Mouse (Mus musculus) lung, adult 2 months (tissue): ENCODE measurements at regions not wholly inside any gene's neighbourhood (a gene's known extent, or its start where the extent isn't known, plus 50 kb on each side); places are given as distances from the start of the nearest gene placed in this dataset.

ENCODE experiments used
- CTCF ChIP-seq: fragments of 200-500 bp; IDR thresholded peaks from 2 replicates; pipeline ENCODE4 v1.5.1; 2011; ENCODE audit warnings: mild to moderate bottlenecking, low read length, control low read depth; ENCODE audit not compliant: insufficient read depth
- POLR2A ChIP-seq: fragments of 200-500 bp; IDR thresholded peaks from 2 replicates; pipeline ENCODE4 v1.6.1; 2011; ENCODE audit warnings: low read depth, mild to moderate bottlenecking, control low read depth, low read length, borderline replicate concordance; ENCODE audit errors: extremely low read depth

DNA sequence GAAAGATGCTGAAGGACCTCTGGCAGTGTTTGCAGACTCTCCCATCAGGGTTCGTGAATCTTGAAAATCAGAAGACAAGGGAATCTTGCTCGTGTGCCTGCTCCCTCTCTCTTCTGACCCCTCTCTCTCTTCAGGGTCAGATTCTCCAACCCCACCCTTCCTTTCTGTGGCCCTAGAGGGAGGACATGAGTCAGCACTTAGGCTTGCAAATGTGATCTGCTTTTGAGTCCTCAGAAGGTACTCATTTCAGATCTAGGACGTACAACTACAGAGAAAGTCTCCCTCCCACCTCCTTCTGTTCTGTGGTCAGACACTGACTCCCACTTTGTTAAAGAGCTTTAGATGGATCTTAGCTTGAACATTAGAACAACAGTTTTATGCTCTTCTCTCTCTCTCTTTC is 156.9 kb upstream of the Prdm1 start:
- TF ChIP-seq POLR2A (no peak), CTCF (no peak)
